Mouse (Mus musculus) MEL (cell line): ENCODE measurements at regions not wholly inside any gene's neighbourhood (a gene's known extent, or its start where the extent isn't known, plus 50 kb on each side); places are given as distances from the start of the nearest gene placed in this dataset.

ENCODE experiments used
- CHD1 ChIP-seq: IDR thresholded peaks from 2 replicates; pipeline ENCODE4 v1.6.1; 2012; ENCODE audit warnings: low read depth, mild to moderate bottlenecking, inconsistent platforms, low read length, improper control_type of control experiment
- CTCF ChIP-seq, 3 experiments: IDR thresholded peaks in 2 of 3; conservative IDR thresholded peaks in 1 of 3; 2 replicates each; pipeline ENCODE4 v1.5.1; 2011 to 2012; ENCODE audit warnings: low read length in 3 of 3, low read depth in 2 of 3, mild to moderate bottlenecking in 2 of 3, improper control_type of control experiment in 1 of 3, inconsistent platforms in 1 of 3, mixed read lengths in 1 of 3, moderate library complexity in 1 of 3; ENCODE audit not compliant: control insufficient read depth in 1 of 3, insufficient read depth in 1 of 3, poor library complexity in 1 of 3, severe bottlenecking in 1 of 3
- MAFK ChIP-seq: IDR thresholded peaks from 2 replicates; pipeline ENCODE4 v1.6.1; 2011; ENCODE audit warnings: low read depth, mild to moderate bottlenecking, low read length, improper control_type of control experiment, borderline replicate concordance
- POLR2A ChIP-seq, 2 experiments: IDR thresholded peaks; 2 replicates each; pipeline ENCODE4 v1.6.1; 2011 to 2012; ENCODE audit warnings: low read length in 2 of 2, mild to moderate bottlenecking in 2 of 2, control low read depth in 1 of 2, improper control_type of control experiment in 1 of 2, low read depth in 1 of 2, moderate library complexity in 1 of 2; ENCODE audit not compliant: control insufficient read depth in 1 of 2, insufficient read depth in 1 of 2, poor library complexity in 1 of 2
- SIN3A ChIP-seq: IDR thresholded peaks from 2 replicates; pipeline ENCODE4 v1.6.1; 2012; ENCODE audit warnings: low read length, improper control_type of control experiment, inconsistent platforms
- ZMIZ1 ChIP-seq: IDR thresholded peaks from 2 replicates; pipeline ENCODE4 v1.6.1; 2012; ENCODE audit warnings: low read depth, mild to moderate bottlenecking, inconsistent platforms, low read length, improper control_type of control experiment, moderate library complexity
- ZNF384 ChIP-seq: IDR thresholded peaks from 2 replicates; pipeline ENCODE4 v1.6.1; 2012; ENCODE audit warnings: low read depth, mild to moderate bottlenecking, inconsistent platforms, low read length, improper control_type of control experiment

DNA sequence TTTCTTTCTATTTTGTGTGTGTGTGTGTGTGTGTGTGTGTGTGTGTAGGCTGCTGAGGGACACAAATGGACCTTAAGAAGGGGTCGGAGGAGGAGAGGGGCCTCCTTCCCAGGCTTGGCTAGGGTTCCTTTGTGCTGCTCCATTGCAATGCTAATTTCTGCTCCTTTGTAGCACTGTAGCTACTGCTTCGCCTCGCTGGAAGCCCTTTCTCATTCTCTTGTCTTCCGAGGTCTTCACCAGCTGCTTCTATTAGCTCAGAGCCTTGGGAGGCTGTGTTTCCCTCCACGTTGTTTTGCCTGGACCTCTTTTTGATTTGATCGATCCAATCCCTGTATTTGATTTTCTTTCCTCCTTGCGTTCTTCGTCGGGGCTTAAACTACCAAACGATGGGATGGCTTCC, 247.1 kb downstream of the Tmem38b start:
- no peak for TF ChIP-seq CHD1
- TF ChIP-seq ZMIZ1: no peak
- TF ChIP-seq POLR2A (IDR thresholded peaks at IDR 0.05; ENCODE audit: control insufficient read depth in 1 of 2, insufficient read depth in 1 of 2, low read depth in 1 of 2, low read length in 2 of 2, poor library complexity in 1 of 2): no peak
- no peak for TF ChIP-seq CTCF (IDR thresholded peaks at IDR 0.05 in 2 of 3, conservative IDR thresholded peaks at IDR 0.05 in 1 of 3; ENCODE audit: control insufficient read depth in 1 of 3, insufficient read depth in 1 of 3, low read depth in 2 of 3, low read length in 3 of 3, poor library complexity in 1 of 3, severe bottlenecking in 1 of 3)
- no peak for TF ChIP-seq SIN3A
- TF ChIP-seq MAFK: no peak
- no peak for TF ChIP-seq ZNF384
